Mouse (Mus musculus): ENCODE measurements around the gene Gen1. TPM values are rescaled to one million over a fixed set of nuclear protein-coding genes. Genes with fewer than 3 reads are reported as not detected.

Gene Gen1
- polyA plus RNA-seq, 1 experiment from 2014 or later: 3.9 TPM

DNA sequence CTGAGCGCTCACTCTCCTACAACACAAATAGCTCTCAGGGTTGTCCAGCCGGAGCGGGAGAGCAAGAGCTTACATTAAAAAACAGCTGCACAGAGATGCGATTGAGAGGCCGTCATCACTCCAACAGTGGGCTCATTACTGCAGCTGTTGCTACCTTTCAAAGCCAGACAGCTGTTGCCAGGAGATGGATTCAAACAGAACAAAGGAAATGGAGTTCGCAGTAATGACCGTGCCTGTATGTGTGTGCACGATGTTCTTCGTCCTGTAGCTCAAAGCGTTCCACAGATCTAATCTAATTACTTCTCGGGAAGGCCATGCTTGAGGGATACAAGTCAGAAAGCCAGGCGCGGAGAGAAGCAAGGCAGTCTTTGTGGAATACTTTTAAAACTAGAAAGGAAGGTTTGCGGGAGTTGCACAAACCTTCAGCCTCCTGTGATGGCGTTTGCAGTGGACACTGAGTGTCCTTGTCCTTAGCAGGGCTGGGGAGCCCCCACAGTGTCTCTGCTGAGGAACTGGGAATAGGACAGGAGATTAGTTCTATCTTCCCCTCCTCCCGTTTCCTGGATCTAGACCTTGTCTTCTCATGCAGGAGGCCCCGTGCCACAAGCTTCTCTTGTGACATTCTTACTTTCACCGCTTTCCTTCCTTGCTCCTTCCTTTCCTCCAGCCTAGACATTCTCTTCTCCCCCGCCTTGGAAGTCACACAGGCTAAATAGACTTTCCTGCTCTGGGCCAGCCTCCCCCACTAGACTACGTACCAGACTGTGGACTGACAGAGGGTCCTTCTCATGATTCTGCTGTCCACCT is 43.9 kb downstream of the Gen1 start:
- peak overlapping the region; percentile 50 for H3K27ac ChIP-seq (replicated peaks)
- WGBS: 35% methylated on average over 20 of the region's 20 CpGs

GRCm38 (mm10) chr12:11217726-11218250 is 47.8 kb downstream of the Gen1 start:
- Histone ChIP-seq H3K27me3 (no peaks in the 10 kb centered on the region), H3K4me2 (replicated peaks) (no peak overlapping the region), H3K4me3 (no peak overlapping the region), H3K4me1 (peaks cover 6% of the 10 kb centered on the region; the same call in 1 of the 2 replicates), H3K27ac (replicated peaks) (no peak overlapping the region), H3K36me3 (no peaks in the 10 kb centered on the region), H3K9ac (replicated peaks) (no peak overlapping the region), H3K9me3 (no peaks in the 10 kb centered on the region)
- 82% methylated on average over 7 of the region's 7 CpGs for WGBS
- no peak for ATAC-seq (replicated peaks)

More for the DNA sequence above, 43.9 kb downstream of the Gen1 start:
- Histone ChIP-seq H3K27me3 (no peaks in the 10 kb centered on the region), H3K4me2 (replicated peaks) (no peak overlapping the region), H3K9ac (replicated peaks) (no peak overlapping the region), H3K36me3 (no peaks in the 10 kb centered on the region), H3K4me3 (no peak overlapping the region), H3K9me3 (no peaks in the 10 kb centered on the region), H3K4me1 (peaks cover 4% of the 10 kb centered on the region; the same call in 1 of the 2 replicates)
- peak; percentile 86 for ATAC-seq (replicated peaks)

GRCm38 (mm10) chr12:11216454-11216853 is 49.1 kb downstream of the Gen1 start:
- H3K9me3 ChIP-seq: no peaks in the 10 kb centered on the region
- H3K4me3 ChIP-seq: no peak overlapping the region
- H3K27me3 ChIP-seq: no peaks in the 10 kb centered on the region
- H3K27ac ChIP-seq (replicated peaks): no peak overlapping the region
- H3K9ac ChIP-seq (replicated peaks): no peak overlapping the region
- no peak overlapping the region for H3K4me2 ChIP-seq (replicated peaks)
- WGBS: 64% methylated on average over 3 of the region's 3 CpGs
- ATAC-seq (replicated peaks): no peak
- peaks cover 2% of the 10 kb centered on the region; the same call in 1 of the 2 replicates for H3K4me1 ChIP-seq
- H3K36me3 ChIP-seq: no peaks in the 10 kb centered on the region

- Histone ChIP-seq H3K27me3 (no peaks in the 10 kb centered on the region), H3K4me1 (0 out of 2 replicates have a peak, but pooled peaks cover 2% of the 10 kb centered on the region), H3K36me3 (no peaks in the 10 kb centered on the region), H3K9ac (replicated peaks) (no peak overlapping the region), H3K9me3 (no peaks in the 10 kb centered on the region), H3K4me2 (replicated peaks) (no peak overlapping the region), H3K4me3 (no peak overlapping the region), H3K27ac (replicated peaks) (no peak overlapping the region)
- WGBS: 63% methylated on average over 2 of the region's 2 CpGs
- ATAC-seq (replicated peaks): no peak
Observed at GRCm38 (mm10) chr12:11215555-11215954, 50.0 kb downstream of the Gen1 start.

GRCm38 (mm10) chr12:11214776-11215175 is 50.8 kb downstream of the Gen1 start:
- H3K9me3 ChIP-seq: no peaks in the 10 kb centered on the region
- 0 out of 2 replicates have a peak, but pooled peaks cover 2% of the 10 kb centered on the region for H3K4me1 ChIP-seq
- 0 out of 2 replicates have a peak, but pooled peaks have one; percentile 43 for ATAC-seq (replicated peaks)
- no peaks in the 10 kb centered on the region for H3K27me3 ChIP-seq
- no peak overlapping the region for H3K9ac ChIP-seq (replicated peaks)
- no peaks in the 10 kb centered on the region for H3K36me3 ChIP-seq
- no peak overlapping the region for H3K4me3 ChIP-seq
- no peak overlapping the region for H3K27ac ChIP-seq (replicated peaks)
- H3K4me2 ChIP-seq (replicated peaks): no peak overlapping the region

DNA sequence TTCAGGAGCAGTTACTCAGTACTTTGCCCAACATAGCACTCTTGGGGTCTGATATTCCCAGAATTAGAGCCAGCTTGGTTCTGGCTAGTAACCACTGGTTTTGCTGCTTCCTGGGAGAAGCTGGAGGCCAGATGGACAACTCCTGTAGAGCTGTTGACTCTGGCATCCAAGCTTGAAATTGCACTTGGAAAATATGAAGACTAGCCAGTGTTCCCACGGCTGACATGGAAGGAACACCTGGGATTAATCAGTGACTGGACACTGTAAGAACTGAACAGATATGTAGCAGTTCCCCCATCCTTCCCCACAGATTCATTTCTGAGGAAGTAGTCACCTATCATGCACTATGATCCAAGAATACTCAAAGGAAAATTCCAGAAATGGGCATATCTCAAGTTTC is 52.7 kb downstream of the Gen1 start:
- H3K27ac ChIP-seq (replicated peaks): no peak overlapping the region
- H3K9me3 ChIP-seq: no peaks in the 10 kb centered on the region
- H3K27me3 ChIP-seq: no peaks in the 10 kb centered on the region
- no peak overlapping the region for H3K4me2 ChIP-seq (replicated peaks)
- 97% methylated on average over 1 of the region's 1 CpGs for WGBS
- H3K4me1 ChIP-seq: peaks cover 10% of the 10 kb centered on the region; the same call in 1 of the 2 replicates
- H3K36me3 ChIP-seq: no peaks in the 10 kb centered on the region
- H3K9ac ChIP-seq (replicated peaks): no peak overlapping the region
- H3K4me3 ChIP-seq: no peak overlapping the region
- no peak for ATAC-seq (replicated peaks)

GRCm38 (mm10) chr12:11210361-11210760 is 55.2 kb downstream of the Gen1 start:
- Histone ChIP-seq H3K4me1 (peaks cover 8% of the 10 kb centered on the region; the same call in 1 of the 2 replicates), H3K27me3 (no peaks in the 10 kb centered on the region), H3K9ac (replicated peaks) (no peak overlapping the region), H3K36me3 (no peaks in the 10 kb centered on the region), H3K4me2 (replicated peaks) (no peak overlapping the region), H3K9me3 (no peaks in the 10 kb centered on the region), H3K4me3 (no peak overlapping the region), H3K27ac (replicated peaks) (no peak overlapping the region)
- WGBS: 85% methylated on average over 3 of the region's 3 CpGs
- no peak for ATAC-seq (replicated peaks)

GRCm38 (mm10) chr12:11209636-11210035 is 56.0 kb downstream of the Gen1 start:
- Histone ChIP-seq H3K4me2 (replicated peaks) (no peak overlapping the region), H3K4me1 (peaks cover 8% of the 10 kb centered on the region; the same call in 1 of the 2 replicates), H3K27ac (replicated peaks) (no peak overlapping the region), H3K27me3 (no peaks in the 10 kb centered on the region), H3K9ac (replicated peaks) (no peak overlapping the region), H3K9me3 (no peaks in the 10 kb centered on the region), H3K4me3 (no peak overlapping the region), H3K36me3 (no peaks in the 10 kb centered on the region)
- no peak for ATAC-seq (replicated peaks)
- 50% methylated on average over 5 of the region's 5 CpGs for WGBS

- no peaks in the 10 kb centered on the region for H3K9me3 ChIP-seq
- H3K36me3 ChIP-seq: no peaks in the 10 kb centered on the region
- H3K27ac ChIP-seq (replicated peaks): no peak within 1 kb of the TSS
- H3K4me3 ChIP-seq: no peak within 1 kb of the TSS
- WGBS: 19% methylated on average over 5 of the region's 5 CpGs
- peaks cover 8% of the 10 kb centered on the region; the same call in 1 of the 2 replicates for H3K4me1 ChIP-seq
- no peak for ATAC-seq (replicated peaks)
- no peak within 1 kb of the TSS for H3K9ac ChIP-seq (replicated peaks)
- no peaks in the 10 kb centered on the region for H3K27me3 ChIP-seq
- H3K4me2 ChIP-seq (replicated peaks): no peak within 1 kb of the TSS
Observed at GRCm38 (mm10) chr12:11208872-11209271, 56.7 kb downstream of the Gen1 start, which contains the start of gene Msgn1. Gene Msgn1 (minus strand): TSS chr12:11208972.

DNA sequence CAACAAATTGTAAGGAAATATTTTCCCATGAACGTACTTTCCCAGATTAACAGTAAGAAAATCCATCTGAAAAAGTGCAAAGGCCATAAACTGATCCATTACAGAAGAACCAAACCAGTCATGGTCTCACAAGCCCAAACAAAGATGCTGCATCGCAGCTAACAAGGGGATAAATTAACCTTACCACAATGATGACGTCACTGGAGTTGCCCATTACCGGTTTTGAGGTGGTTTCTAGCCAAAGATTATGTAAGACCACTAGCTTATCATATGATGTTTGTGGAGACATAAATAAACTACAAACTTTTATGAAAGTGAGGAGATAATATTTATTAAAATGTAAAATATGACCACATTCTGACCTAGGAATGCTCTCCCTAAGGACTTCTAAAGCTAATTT is 59.3 kb downstream of the Gen1 start:
- H3K4me2 ChIP-seq (replicated peaks): no peak overlapping the region
- peaks cover 8% of the 10 kb centered on the region; the same call in 1 of the 2 replicates for H3K4me1 ChIP-seq
- 49% methylated on average over 4 of the region's 4 CpGs for WGBS
- no peak overlapping the region for H3K27ac ChIP-seq (replicated peaks)
- no peak for ATAC-seq (replicated peaks)
- H3K4me3 ChIP-seq: no peak overlapping the region
- no peaks in the 10 kb centered on the region for H3K36me3 ChIP-seq
- no peaks in the 10 kb centered on the region for H3K9me3 ChIP-seq
- H3K27me3 ChIP-seq: no peaks in the 10 kb centered on the region
- H3K9ac ChIP-seq (replicated peaks): no peak overlapping the region

DNA sequence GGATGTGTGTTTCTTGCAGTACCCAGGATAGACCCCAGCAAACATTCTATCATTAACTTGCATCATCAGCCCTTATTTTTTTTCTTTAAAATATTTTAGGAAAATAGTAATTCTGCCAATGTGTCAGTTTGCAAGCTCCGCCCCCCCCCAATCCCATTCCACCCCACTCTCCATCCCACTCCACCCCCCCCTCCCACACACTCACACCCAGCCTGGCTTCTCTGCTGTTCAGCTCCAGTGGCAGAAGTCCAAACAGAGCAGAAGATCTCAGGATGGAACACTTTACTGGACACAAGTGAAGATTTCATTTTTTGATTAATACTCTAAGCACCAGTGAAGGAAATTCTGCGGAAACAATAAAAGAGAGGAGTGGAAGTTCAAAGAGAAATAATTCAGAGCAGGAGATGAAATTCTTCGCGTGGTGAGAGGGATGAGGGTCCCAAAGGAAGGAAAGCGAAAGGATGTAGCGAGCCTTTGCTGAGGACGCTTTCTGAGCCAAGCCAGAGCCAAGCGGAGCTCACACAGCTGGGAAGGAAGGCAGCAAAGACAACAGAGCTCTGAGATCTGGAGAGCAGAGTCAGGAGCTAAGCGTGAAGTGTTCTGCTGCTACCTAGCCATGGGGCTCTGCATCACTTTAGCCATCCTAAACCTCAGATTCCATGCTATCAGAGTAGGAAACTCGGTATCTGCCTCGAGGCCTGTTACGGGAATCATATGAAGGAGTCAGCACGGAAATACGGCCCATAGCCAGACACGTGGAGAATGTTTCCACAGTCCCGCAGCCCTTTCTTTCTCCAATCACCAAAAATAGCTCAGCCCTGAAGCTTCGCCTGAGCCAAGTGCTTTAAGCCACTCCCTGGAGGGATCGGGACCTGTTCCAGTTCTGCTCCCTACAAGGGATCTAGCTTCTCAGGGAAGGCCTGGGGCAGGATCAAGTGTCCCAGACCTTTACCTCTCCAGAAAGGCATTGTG is 61.6 kb downstream of the Gen1 start:
- Histone ChIP-seq H3K4me2 (replicated peaks) (no peak overlapping the region), H3K27me3 (no peaks in the 10 kb centered on the region), H3K4me1 (peaks cover 5% of the 10 kb centered on the region; the same call in 1 of the 2 replicates), H3K36me3 (no peaks in the 10 kb centered on the region), H3K9me3 (no peaks in the 10 kb centered on the region), H3K27ac (replicated peaks) (no peak overlapping the region), H3K4me3 (no peak overlapping the region), H3K9ac (replicated peaks) (no peak overlapping the region)
- no peak for ATAC-seq (replicated peaks)
- 78% methylated on average over 18 of the region's 18 CpGs for WGBS

Data from forebrain, embryonic 15.5 days (tissue).